Mouse (Mus musculus) hindbrain, embryonic 11.5 days (tissue): ENCODE measurements at regions not wholly inside any gene's neighbourhood (a gene's known extent, or its start where the extent isn't known, plus 50 kb on each side); places are given as distances from the start of the nearest gene placed in this dataset.

Source experiments
- ATAC-seq: fragments of 200-750 bp; cut with Nextera tagmentation; 2 replicates; pipeline ENCODE4 v1.8.0; 2017; ENCODE audit warnings: mild to moderate bottlenecking, moderate TSS enrichment, moderate library complexity; ENCODE audit not compliant: low FRiP score
- DNase-seq: peaks from one replicate; pipeline ENCODE4 v3.0.0-alpha.2; 2015; ENCODE audit warnings: low spot score
- H3K27ac ChIP-seq: fragments of 300-500 bp; sonication (generic); 2 replicates; pipeline ENCODE4 v1.5.1; 2014; ENCODE audit warnings: mild to moderate bottlenecking, low read depth, low read length
- H3K27me3 ChIP-seq: fragments of 300-500 bp; sonication (generic); 2 replicates; pipeline ENCODE4 v1.6.1; 2014; ENCODE audit warnings: mild to moderate bottlenecking, low read length, moderate library complexity, mixed read lengths; ENCODE audit not compliant: control insufficient read depth, insufficient read depth
- H3K36me3 ChIP-seq: fragments of 300-500 bp; sonication (generic); 2 replicates; pipeline ENCODE4 v1.6.1; 2014; ENCODE audit warnings: mild to moderate bottlenecking, low read length, moderate library complexity, mixed read lengths; ENCODE audit not compliant: control insufficient read depth, insufficient read depth
- H3K4me1 ChIP-seq: fragments of 300-500 bp; sonication (generic); replicated peaks from 2 replicates; pipeline ENCODE4 v1.6.1; 2014; ENCODE audit warnings: low read length, mixed read lengths; ENCODE audit not compliant: control insufficient read depth, insufficient read depth
- H3K4me2 ChIP-seq: fragments of 300-500 bp; sonication (generic); replicated peaks from 2 replicates; pipeline ENCODE4 v1.6.1; 2014; ENCODE audit warnings: mild to moderate bottlenecking, low read depth, low read length
- H3K4me3 ChIP-seq: fragments of 300-500 bp; sonication (generic); 2 replicates; pipeline ENCODE4 v1.5.1; 2014; ENCODE audit warnings: low read depth, low read length
- H3K9ac ChIP-seq: fragments of 300-500 bp; sonication (generic); 2 replicates; pipeline ENCODE4 v1.6.1; 2014; ENCODE audit warnings: low read depth, low read length
- H3K9me3 ChIP-seq: fragments of 300-500 bp; sonication (generic); 2 replicates; pipeline ENCODE4 v1.6.1; 2016; ENCODE audit warnings: low read length; ENCODE audit not compliant: control insufficient read depth
- WGBS: fragments of 180-500 bp; shearing (Covaris S2); extraction: QIAGEN DNeasy Blood & Tissue Kit; methylation state at CpG from one replicate; pipeline ENCODE4 v1.1.7; 2014; 5-methylcytosine and 5-hydroxymethylcytosine counted together

- no peak overlapping the region for H3K4me3 ChIP-seq
- no peak overlapping the region for H3K9ac ChIP-seq
- no peaks in the 10 kb centered on the region for H3K36me3 ChIP-seq
- WGBS, result 97% methylated on average over 2 of the region's 2 CpGs
- no peak for DNase-seq
- no peak for ATAC-seq
- H3K9me3 ChIP-seq, result no peaks in the 10 kb centered on the region
- no peak overlapping the region for H3K27ac ChIP-seq
- no peaks in the 10 kb centered on the region for H3K27me3 ChIP-seq
- H3K4me1 ChIP-seq, result no peaks in the 10 kb centered on the region
- H3K4me2 ChIP-seq, result no peak overlapping the region
Measured at GRCm38 (mm10) chr6:35458250-35458649, 81.4 kb downstream of the Mtpn start.

GRCm38 (mm10) chr6:35445007-35445406, 94.7 kb downstream of the Mtpn start:
- Histone ChIP-seq H3K9me3 (no peaks in the 10 kb centered on the region), H3K4me1 (no peaks in the 10 kb centered on the region), H3K36me3 (no peaks in the 10 kb centered on the region), H3K4me2 (no peak overlapping the region), H3K9ac (no peak overlapping the region), H3K4me3 (no peak overlapping the region), H3K27ac (no peak overlapping the region), H3K27me3 (no peaks in the 10 kb centered on the region)
- 77% methylated on average over 1 of the region's 1 CpGs for WGBS
- no peak for DNase-seq
- no peak for ATAC-seq

DNA sequence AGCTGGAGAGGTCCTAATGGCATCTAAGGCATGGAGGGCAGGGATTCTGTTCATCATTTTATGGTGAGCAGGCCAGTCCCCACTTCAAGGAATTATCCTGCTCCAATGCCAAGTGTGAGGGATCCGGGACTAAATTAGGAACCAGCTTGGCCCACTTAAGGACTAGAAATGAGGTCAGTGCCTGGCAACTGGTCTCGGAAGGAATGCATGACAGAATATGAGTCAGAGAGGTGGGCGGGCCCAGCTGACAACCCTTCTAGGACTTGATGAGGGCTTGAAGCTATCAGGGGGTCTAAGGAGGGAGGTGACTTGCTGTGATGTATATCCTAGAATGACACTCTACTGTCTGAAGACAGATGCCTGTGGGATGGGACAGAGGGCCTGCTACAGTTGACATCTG, 100.4 kb upstream of the Fam180a start:
- Histone ChIP-seq H3K4me3 (no peak overlapping the region), H3K9me3 (no peaks in the 10 kb centered on the region), H3K27ac (no peak overlapping the region), H3K4me1 (no peaks in the 10 kb centered on the region), H3K36me3 (no peaks in the 10 kb centered on the region), H3K4me2 (no peak overlapping the region), H3K9ac (no peak overlapping the region), H3K27me3 (no peaks in the 10 kb centered on the region)
- ATAC-seq (no peak), DNase-seq (no peak)
- 65% methylated on average over 3 of the region's 3 CpGs for WGBS

GRCm38 (mm10) chr6:35424521-35424920, 98.6 kb upstream of the Fam180a start:
- DNase-seq, result no peak
- Histone ChIP-seq H3K4me1 (no peaks in the 10 kb centered on the region), H3K4me2 (no peak overlapping the region), H3K9ac (no peak overlapping the region), H3K9me3 (no peaks in the 10 kb centered on the region), H3K27me3 (no peaks in the 10 kb centered on the region), H3K36me3 (no peaks in the 10 kb centered on the region), H3K27ac (no peak overlapping the region), H3K4me3 (no peak overlapping the region)
- no peak for ATAC-seq
- WGBS, result 83% methylated on average over 2 of the region's 2 CpGs

DNA sequence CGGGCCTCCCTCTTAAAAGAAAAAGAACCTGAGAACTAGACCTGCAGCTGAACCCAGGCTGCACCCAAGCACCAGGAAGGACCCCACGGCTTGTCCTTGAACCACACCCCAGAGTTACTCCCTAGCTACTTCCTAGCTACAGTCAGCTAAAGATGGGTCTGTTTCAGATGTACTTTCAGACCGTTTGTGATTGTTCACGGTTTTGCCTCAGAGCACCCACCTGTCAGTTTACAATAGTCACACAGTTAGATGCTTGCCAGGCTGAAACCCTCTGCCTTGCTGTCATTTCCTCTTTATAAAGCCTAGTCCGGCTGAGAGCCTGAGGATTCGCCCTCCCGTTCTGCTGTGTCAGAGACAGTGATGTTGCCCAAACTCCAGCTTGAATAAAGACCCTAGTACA, 95.0 kb upstream of the Fam180a start:
- Histone ChIP-seq H3K36me3 (no peaks in the 10 kb centered on the region), H3K4me2 (no peak overlapping the region), H3K4me3 (no peak overlapping the region), H3K4me1 (no peaks in the 10 kb centered on the region), H3K27ac (no peak overlapping the region), H3K9me3 (no peaks in the 10 kb centered on the region), H3K27me3 (no peaks in the 10 kb centered on the region), H3K9ac (no peak overlapping the region)
- 82% methylated on average over 7 of the region's 7 CpGs for WGBS
- ATAC-seq (no peak), DNase-seq (no peak)

- Histone ChIP-seq H3K27me3 (no peaks in the 10 kb centered on the region), H3K4me3 (no peak overlapping the region), H3K36me3 (no peaks in the 10 kb centered on the region), H3K27ac (no peak overlapping the region), H3K4me1 (no peaks in the 10 kb centered on the region), H3K9ac (no peak overlapping the region), H3K4me2 (no peak overlapping the region), H3K9me3 (no peaks in the 10 kb centered on the region)
- no peak for ATAC-seq
- DNase-seq, result no peak
- 66% methylated on average over 9 of the region's 9 CpGs for WGBS
Measured at GRCm38 (mm10) chr6:35405044-35405443, 79.1 kb upstream of the Fam180a start.

- H3K9me3 ChIP-seq, result no peaks in the 10 kb centered on the region
- no peak for ATAC-seq
- no peaks in the 10 kb centered on the region for H3K27me3 ChIP-seq
- H3K4me2 ChIP-seq, result no peak overlapping the region
- H3K36me3 ChIP-seq, result no peaks in the 10 kb centered on the region
- H3K4me1 ChIP-seq, result no peaks in the 10 kb centered on the region
- no peak overlapping the region for H3K4me3 ChIP-seq
- H3K9ac ChIP-seq, result no peak overlapping the region
- 76% methylated on average over 5 of the region's 5 CpGs for WGBS
- DNase-seq, result no peak
- no peak overlapping the region for H3K27ac ChIP-seq
Measured at GRCm38 (mm10) chr6:35403341-35403910, 77.5 kb upstream of the Fam180a start.

DNA sequence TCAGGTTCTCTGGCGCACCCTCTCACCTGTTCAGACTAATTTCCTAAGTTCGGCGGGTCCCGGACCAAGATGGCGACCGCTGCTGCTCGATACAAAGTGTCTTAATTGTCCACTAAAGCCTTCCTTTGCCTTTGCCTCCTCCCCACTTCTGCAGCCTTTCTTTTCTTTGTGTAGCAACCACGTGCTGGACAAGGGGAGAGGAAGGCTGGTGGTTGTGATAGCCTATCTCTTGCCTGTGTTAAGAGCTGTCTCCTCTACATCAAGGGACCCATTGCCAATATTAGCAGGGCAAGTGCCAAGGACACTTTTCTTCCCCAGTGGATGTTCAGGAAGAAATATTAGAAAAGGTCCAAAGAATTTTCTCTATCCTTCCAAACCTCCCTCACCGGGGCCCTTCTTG, 69.8 kb upstream of the Fam180a start:
- H3K36me3 ChIP-seq, result no peaks in the 10 kb centered on the region
- no peak overlapping the region for H3K9ac ChIP-seq
- H3K27ac ChIP-seq, result no peak overlapping the region
- no peaks in the 10 kb centered on the region for H3K4me1 ChIP-seq
- ATAC-seq (no peak), DNase-seq (no peak)
- H3K4me3 ChIP-seq, result no peak overlapping the region
- H3K4me2 ChIP-seq, result no peak overlapping the region
- no peaks in the 10 kb centered on the region for H3K27me3 ChIP-seq
- WGBS, result 99% methylated on average over 7 of the region's 9 CpGs
- H3K9me3 ChIP-seq, result peaks cover 2% of the 10 kb centered on the region; the same call in 1 of the 2 replicates

- Histone ChIP-seq H3K9ac (no peak overlapping the region), H3K27me3 (no peaks in the 10 kb centered on the region), H3K4me1 (no peaks in the 10 kb centered on the region), H3K36me3 (no peaks in the 10 kb centered on the region), H3K4me3 (no peak overlapping the region), H3K9me3 (no peaks in the 10 kb centered on the region), H3K27ac (no peak overlapping the region), H3K4me2 (no peak overlapping the region)
- no peak for ATAC-seq
- WGBS, result 81% methylated on average over 3 of the region's 3 CpGs
- DNase-seq, result no peak
Measured at GRCm38 (mm10) chr6:35388827-35389226, 62.9 kb upstream of the Fam180a start.
